Mouse (Mus musculus): ENCODE data around the gene Ablim1. TPM values are rescaled to one million over a fixed set of nuclear protein-coding genes. Genes with fewer than 3 reads are reported as not detected.
"Not testable (repeated sequence)": the region's sequence is repeated elsewhere in the genome, so short reads cannot be mapped to it uniquely, and the experiment has no call there.

The Ablim1 gene
- polyA plus RNA-seq, 1 experiment, result 501 TPM

- H3K4me3 ChIP-seq (ENCODE audit: insufficient read depth, low read depth, low read length), result no peak overlapping the region
- 87% methylated on average over 10 of the region's 10 CpGs for WGBS
- H3K4me1 ChIP-seq (ENCODE audit: control insufficient read depth, insufficient read depth, low read length), result peaks cover 10% of the 10 kb centered on the region; the same call in 1 of the 2 replicates
- no peak overlapping the region for H3K27ac ChIP-seq (ENCODE audit: insufficient read depth, low read depth, low read length)
- TF ChIP-seq CTCF (IDR thresholded peaks at IDR 0.05; ENCODE audit: insufficient read depth, low read depth, low read length) (no peak), POLR2A (IDR thresholded peaks at IDR 0.05; ENCODE audit: insufficient read depth, low read depth, low read length) (no peak)
These were observed 172.8 kb downstream of the Ablim1 start for GRCm38 (mm10) chr19:57141756-57142461.

- Histone ChIP-seq H3K27ac (ENCODE audit: insufficient read depth, low read depth, low read length) (no peak overlapping the region), H3K4me1 (ENCODE audit: control insufficient read depth, insufficient read depth, low read length) (peaks cover 12% of the 10 kb centered on the region; the same call in 1 of the 2 replicates), H3K4me3 (ENCODE audit: insufficient read depth, low read depth, low read length) (no peak overlapping the region)
- 80% methylated on average over 1 of the region's 1 CpGs for WGBS
- no peak for TF ChIP-seq CTCF (IDR thresholded peaks at IDR 0.05; ENCODE audit: insufficient read depth, low read depth, low read length)
These were observed 173.8 kb downstream of the Ablim1 start for GRCm38 (mm10) chr19:57140874-57141273.

- H3K27ac ChIP-seq (ENCODE audit: insufficient read depth, low read depth, low read length), result no peak overlapping the region
- H3K4me1 ChIP-seq (ENCODE audit: control insufficient read depth, insufficient read depth, low read length), result peaks cover 12% of the 10 kb centered on the region; the same call in 1 of the 2 replicates
- no peak overlapping the region for H3K4me3 ChIP-seq (ENCODE audit: insufficient read depth, low read depth, low read length)
- TF ChIP-seq POLR2A (IDR thresholded peaks at IDR 0.05; ENCODE audit: insufficient read depth, low read depth, low read length), result no peak
- TF ChIP-seq CTCF (IDR thresholded peaks at IDR 0.05; ENCODE audit: insufficient read depth, low read depth, low read length), result no peak
- 87% methylated on average over 7 of the region's 7 CpGs for WGBS
These were observed 174.6 kb downstream of the Ablim1 start for GRCm38 (mm10) chr19:57140071-57140470.

- H3K4me3 ChIP-seq (ENCODE audit: insufficient read depth, low read depth, low read length), result no peak overlapping the region
- peaks cover 18% of the 10 kb centered on the region for H3K4me1 ChIP-seq (ENCODE audit: control insufficient read depth, insufficient read depth, low read length)
- H3K27ac ChIP-seq (ENCODE audit: insufficient read depth, low read depth, low read length), result no peak overlapping the region
- WGBS, result 63% methylated on average over 13 of the region's 13 CpGs
- TF ChIP-seq POLR2A (IDR thresholded peaks at IDR 0.05; ENCODE audit: insufficient read depth, low read depth, low read length) (no peak), CTCF (IDR thresholded peaks at IDR 0.05; ENCODE audit: insufficient read depth, low read depth, low read length) (no peak)
These were observed 175.7 kb downstream of the Ablim1 start for GRCm38 (mm10) chr19:57138909-57139617.

GRCm38 (mm10) chr19:57138469-57138868 is 176.2 kb downstream of the Ablim1 start:
- TF ChIP-seq POLR2A (IDR thresholded peaks at IDR 0.05; ENCODE audit: insufficient read depth, low read depth, low read length) (no peak), CTCF (IDR thresholded peaks at IDR 0.05; ENCODE audit: insufficient read depth, low read depth, low read length) (no peak)
- WGBS, result 56% methylated on average over 6 of the region's 6 CpGs
- no peak overlapping the region for H3K27ac ChIP-seq (ENCODE audit: insufficient read depth, low read depth, low read length)
- no peak overlapping the region for H3K4me3 ChIP-seq (ENCODE audit: insufficient read depth, low read depth, low read length)
- peaks cover 20% of the 10 kb centered on the region for H3K4me1 ChIP-seq (ENCODE audit: control insufficient read depth, insufficient read depth, low read length)

GRCm38 (mm10) chr19:57138045-57138444 is 176.7 kb downstream of the Ablim1 start:
- H3K4me3 ChIP-seq (ENCODE audit: insufficient read depth, low read depth, low read length), result no peak overlapping the region
- no peak overlapping the region for H3K27ac ChIP-seq (ENCODE audit: insufficient read depth, low read depth, low read length)
- H3K4me1 ChIP-seq (ENCODE audit: control insufficient read depth, insufficient read depth, low read length), result peaks cover 20% of the 10 kb centered on the region
- no peak for TF ChIP-seq CTCF (IDR thresholded peaks at IDR 0.05; ENCODE audit: insufficient read depth, low read depth, low read length)
- TF ChIP-seq POLR2A (IDR thresholded peaks at IDR 0.05; ENCODE audit: insufficient read depth, low read depth, low read length), result no peak

GRCm38 (mm10) chr19:57136228-57136627 is 178.5 kb downstream of the Ablim1 start:
- no peak overlapping the region for H3K27ac ChIP-seq (ENCODE audit: insufficient read depth, low read depth, low read length)
- TF ChIP-seq POLR2A (IDR thresholded peaks at IDR 0.05; ENCODE audit: insufficient read depth, low read depth, low read length), result no peak
- TF ChIP-seq CTCF (IDR thresholded peaks at IDR 0.05; ENCODE audit: insufficient read depth, low read depth, low read length), result no peak

GRCm38 (mm10) chr19:57135654-57136053 is 179.1 kb downstream of the Ablim1 start:
- 93% methylated on average over 6 of the region's 6 CpGs for WGBS
- peaks cover 24% of the 10 kb centered on the region for H3K4me1 ChIP-seq (ENCODE audit: control insufficient read depth, insufficient read depth, low read length)
- H3K27ac ChIP-seq (ENCODE audit: insufficient read depth, low read depth, low read length); H3K4me3 ChIP-seq (ENCODE audit: insufficient read depth, low read depth, low read length): not testable (repeated sequence)

More at GRCm38 (mm10) chr19:57136228-57136627, 178.5 kb downstream of the Ablim1 start:
- no peak overlapping the region for H3K4me3 ChIP-seq (ENCODE audit: insufficient read depth, low read depth, low read length)
- WGBS, result 44% methylated on average over 7 of the region's 7 CpGs
- peaks cover 23% of the 10 kb centered on the region for H3K4me1 ChIP-seq (ENCODE audit: control insufficient read depth, insufficient read depth, low read length)

- Histone ChIP-seq H3K4me3 (ENCODE audit: insufficient read depth, low read depth, low read length) (no peak overlapping the region), H3K4me1 (ENCODE audit: control insufficient read depth, insufficient read depth, low read length) (peaks cover 26% of the 10 kb centered on the region), H3K27ac (ENCODE audit: insufficient read depth, low read depth, low read length) (no peak overlapping the region)
- no peak for TF ChIP-seq POLR2A (IDR thresholded peaks at IDR 0.05; ENCODE audit: insufficient read depth, low read depth, low read length)
- no peak for TF ChIP-seq CTCF (IDR thresholded peaks at IDR 0.05; ENCODE audit: insufficient read depth, low read depth, low read length)
- WGBS, result 60% methylated on average over 20 of the region's 20 CpGs
These were observed 179.9 kb downstream of the Ablim1 start for GRCm38 (mm10) chr19:57134654-57135348.
